Mouse (Mus musculus) heart, postnatal 0 days (tissue): ENCODE measurements around the gene Tmem176b.

Source experiments
- CTCF ChIP-seq: IDR thresholded peaks from 2 replicates; pipeline ENCODE4 v1.5.1; 2016; ENCODE audit warnings: antibody characterized with exemption, control low read depth, low read depth
- EP300 ChIP-seq: IDR thresholded peaks from 2 replicates; pipeline ENCODE4 v1.6.1; 2016; ENCODE audit warnings: antibody characterized with exemption, low read depth

GRCm38 (mm10) chr6:48837516-48837915, 3.8 kb downstream of the Tmem176b start:
- TF ChIP-seq CTCF (no peak), EP300 (no peak)
